Mouse (Mus musculus): ENCODE measurements around the gene Gipc2.

Gipc2 gene

DNA sequence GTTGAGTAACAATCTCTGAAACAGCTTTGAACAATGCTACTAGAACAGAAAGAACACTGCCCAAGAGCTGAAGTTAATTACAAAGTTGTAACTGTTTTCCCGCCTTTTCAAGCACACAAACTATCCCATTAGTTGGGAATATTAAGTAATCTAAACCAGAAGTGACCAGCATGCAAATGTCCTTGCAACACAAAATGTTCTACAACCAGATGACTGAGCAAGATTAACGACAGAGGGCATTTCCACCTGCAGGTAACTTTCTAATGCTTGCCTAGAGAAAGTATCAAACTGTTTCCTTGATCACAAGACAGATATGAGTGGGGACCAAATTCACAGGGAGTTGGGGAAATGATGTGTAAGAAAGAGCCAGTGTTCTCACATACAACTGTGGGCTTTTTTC lies 101.9 kb downstream of the Gipc2 start:
- DNase-seq = no peak

DNA sequence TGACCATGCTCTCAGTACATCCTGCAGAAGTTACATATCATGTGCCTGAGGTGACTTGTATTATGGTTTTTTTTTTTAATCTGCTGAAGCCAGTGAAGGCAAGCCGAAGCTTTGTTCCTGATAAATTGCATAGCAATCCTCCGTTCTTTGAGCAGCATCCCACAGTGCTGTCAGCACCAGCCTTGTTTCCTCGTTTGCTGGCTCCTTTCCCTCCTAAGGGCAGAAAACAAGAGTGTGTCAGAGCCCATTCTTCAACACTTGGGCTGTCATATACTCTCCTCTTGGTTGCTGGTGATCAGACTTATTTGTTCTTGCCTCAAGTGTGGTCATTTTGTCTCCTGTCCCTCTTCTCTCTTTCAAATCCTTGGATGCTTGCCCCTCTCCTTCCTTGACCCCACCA lies 103.2 kb downstream of the Gipc2 start:
- no peak for DNase-seq

DNA sequence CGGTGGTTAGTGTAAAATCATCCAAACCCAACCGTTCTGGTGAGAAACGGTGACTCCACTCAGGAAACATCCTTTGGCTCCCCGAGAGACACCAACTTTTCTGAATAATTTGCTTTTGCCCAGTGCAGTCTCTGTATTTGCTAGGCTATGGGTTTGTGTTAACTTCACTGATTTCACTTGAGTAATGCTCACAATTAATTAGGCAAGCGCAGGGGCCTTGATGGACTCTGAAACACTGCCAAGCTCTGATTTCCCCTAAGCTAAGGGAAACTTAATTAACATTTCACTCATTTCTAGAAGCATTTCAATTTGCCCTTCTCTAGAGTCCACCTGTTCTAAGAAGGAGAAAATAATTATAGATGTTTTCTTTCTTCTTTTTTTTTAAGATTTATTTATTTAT lies 104.9 kb downstream of the Gipc2 start:
- no peak for DNase-seq

DNA sequence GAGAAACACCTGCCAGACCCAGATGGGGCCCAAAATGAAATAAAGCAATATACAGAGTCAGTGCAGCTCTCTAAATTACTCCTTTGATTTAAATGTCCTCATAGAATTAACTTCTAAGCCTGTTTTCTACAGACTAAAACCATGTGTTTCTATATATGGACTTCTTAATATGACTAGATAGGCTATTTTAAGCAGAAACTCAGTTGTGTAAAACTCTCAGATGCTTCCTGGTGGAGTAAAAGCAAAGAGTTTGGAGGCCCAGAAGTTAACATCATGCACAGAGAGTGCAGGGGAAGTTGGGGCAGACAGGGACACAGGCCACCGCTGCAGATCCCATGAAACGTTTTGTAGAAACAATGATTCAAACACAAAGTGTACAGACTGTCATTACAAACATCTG lies 107.8 kb downstream of the Gipc2 start:
- no peak for DNase-seq

DNA sequence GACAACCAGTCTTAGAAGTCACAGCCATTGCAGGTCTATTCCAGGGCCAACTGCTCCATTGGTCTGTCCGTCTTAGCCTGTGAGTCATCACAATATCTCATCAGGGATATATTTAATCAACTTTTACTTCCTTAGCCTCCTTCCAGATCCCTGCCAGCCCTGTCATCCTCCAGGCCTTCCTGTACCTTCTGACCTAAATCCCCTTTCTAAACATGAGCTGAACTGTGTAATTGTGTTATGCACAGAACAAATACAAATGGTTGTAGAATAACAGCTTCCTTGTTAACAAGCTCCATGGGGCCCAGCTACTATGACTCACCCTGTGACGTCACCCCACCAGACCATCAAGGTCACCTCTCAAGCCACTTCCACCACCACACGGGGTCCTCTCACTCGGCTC lies 111.8 kb downstream of the Gipc2 start:
- no peak for DNase-seq

DNA sequence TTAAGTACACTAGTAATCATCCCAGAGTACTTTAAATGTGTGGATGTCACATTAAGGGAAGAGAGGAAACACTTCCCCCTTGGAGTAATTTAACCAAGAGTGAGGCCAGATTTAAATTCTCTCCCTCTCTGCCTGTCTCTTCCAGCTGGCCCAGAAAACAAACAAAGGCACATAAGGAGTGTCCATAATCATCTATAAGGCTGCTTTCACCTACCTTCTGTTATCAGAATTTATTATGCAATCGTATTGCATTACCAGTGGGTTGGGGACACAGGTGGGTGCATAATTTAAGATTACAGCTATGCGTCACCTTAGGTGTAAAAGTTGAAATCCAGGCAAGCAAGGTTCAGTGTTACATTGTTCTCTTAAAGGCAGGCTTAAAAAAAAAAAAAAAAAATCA lies 114.1 kb downstream of the Gipc2 start:
- DNase-seq = no peak

DNA sequence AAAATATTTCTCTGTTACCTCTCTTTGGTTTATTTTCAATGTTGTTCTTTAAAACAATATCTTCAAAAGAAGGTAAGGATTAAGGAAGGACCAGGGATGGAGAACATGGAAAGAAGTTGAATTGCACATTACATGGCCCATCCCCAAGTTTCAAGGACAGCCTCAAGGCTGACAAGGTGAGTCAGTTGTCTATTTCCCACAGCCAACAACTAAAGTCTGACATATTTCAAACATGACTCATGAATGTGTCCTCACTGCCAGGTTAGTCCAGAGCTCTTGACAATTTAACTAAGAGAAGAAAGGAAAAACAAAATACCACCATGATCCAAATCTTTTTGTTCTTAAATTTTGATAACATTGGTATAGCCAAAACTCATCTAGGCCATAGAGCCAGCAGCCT lies 118.1 kb downstream of the Gipc2 start:
- no peak for DNase-seq

DNA sequence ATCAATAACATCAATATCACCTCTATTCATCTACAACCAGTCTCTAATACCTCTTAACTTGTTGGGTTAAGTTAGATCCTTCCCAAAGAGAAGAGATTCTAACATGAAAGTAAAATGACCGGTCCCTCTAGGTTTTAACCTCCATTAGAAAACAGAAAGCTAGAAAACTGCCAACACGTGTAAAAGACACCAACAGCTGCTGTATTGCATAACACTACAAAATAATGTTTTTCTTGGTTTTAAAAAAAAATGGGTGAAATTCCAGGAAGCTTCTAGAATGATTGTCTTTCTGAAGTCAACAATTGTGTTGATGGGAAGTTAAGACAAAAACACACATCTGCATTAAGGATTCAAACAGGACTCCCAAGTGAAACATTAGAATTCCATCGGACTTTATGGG lies 119.1 kb downstream of the Gipc2 start:
- DNase-seq = no peak

Data from cerebellum, adult 11 months (tissue).